ENCODE assay signal across 7 mouse cellular contexts in the genomic region with DNA sequence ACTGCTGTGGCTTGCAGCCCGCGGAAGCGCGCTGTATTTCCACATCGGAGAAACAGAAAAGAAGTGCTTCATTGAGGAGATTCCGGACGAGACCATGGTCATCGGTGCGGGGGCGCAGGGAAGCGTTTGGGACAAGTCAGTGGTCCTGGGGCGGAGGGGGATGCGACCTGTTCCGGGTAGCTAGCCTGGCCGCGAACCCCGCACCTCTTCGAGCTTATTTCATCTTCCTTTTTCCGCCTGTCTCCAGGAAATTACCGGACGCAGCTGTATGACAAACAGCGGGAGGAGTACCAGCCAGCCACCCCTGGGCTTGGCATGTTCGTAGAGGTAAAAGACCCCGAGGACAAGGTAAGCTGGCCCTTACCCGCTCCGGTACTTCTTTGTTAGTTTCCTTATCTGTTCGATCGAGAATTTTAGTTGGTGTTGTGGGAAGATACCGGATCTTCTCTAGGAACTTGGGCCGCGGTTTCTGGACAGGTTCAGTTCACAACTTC. TPM values are rescaled to one million over a fixed set of nuclear protein-coding genes. Genes with fewer than 3 reads are reported as not detected.
DNase-seq lines count a peak whose midpoint lies in the region; ATAC-seq and TF ChIP-seq lines count a peak whose summit lies in the region.

No protein-coding gene starts in this region.

- TF ChIP-seq CTCF in spleen, adult 2 months (IDR thresholded peaks at IDR 0.05; ENCODE audit: extremely low read depth, insufficient read depth, insufficient read length, insufficient replicate concordance): no peak
- no peak for TF ChIP-seq CTCF in stomach, postnatal 0 days (IDR thresholded peaks at IDR 0.05; ENCODE audit: low read depth)

- no peaks in the 10 kb centered on the region for H3K27me3 ChIP-seq in spleen, adult 2 months (ENCODE audit: control insufficient read depth, insufficient read depth, low read length)
- H3K27me3 ChIP-seq in limb, embryonic 15.5 days: no peaks in the 10 kb centered on the region
- no peaks in the 10 kb centered on the region for H3K27me3 ChIP-seq in stomach, postnatal 0 days (ENCODE audit: control insufficient read depth, insufficient read depth, low read length)

- peak overlapping the region; percentile 55 for H3K27ac ChIP-seq in spleen, adult 2 months (ENCODE audit: insufficient read depth, low read length)
- H3K27ac ChIP-seq in limb, embryonic 15.5 days: peak overlapping the region; percentile 74
- H3K27ac ChIP-seq in stomach, postnatal 0 days (replicated peaks): peak overlapping the region; percentile 73

- ATAC-seq in erythroid progenitor cell, adult 5-6 weeks (replicated peaks; ENCODE audit: low FRiP score, poor library complexity, severe bottlenecking): peak; percentile 48
- ATAC-seq in limb, embryonic 15.5 days (ENCODE audit: insufficient number of reproducible peaks, low FRiP score, low TSS enrichment, low read depth): 0 out of 2 replicates have a peak, but pooled peaks have one; percentile 33
- ATAC-seq in stomach, postnatal 0 days (ENCODE audit: low FRiP score, low TSS enrichment): peak; percentile 51

- no peak for TF ChIP-seq EP300 in stomach, postnatal 0 days (optimal IDR thresholded peaks at IDR 0.05)

- H3K9ac ChIP-seq in limb, embryonic 15.5 days: peak overlapping the region; percentile 80
- peak overlapping the region; percentile 83 for H3K9ac ChIP-seq in stomach, postnatal 0 days (ENCODE audit: low read length)

- DNase-seq in spleen, adult 2 months (ENCODE audit: low read depth in 1 of 2, low spot score in 2 of 2): no peak
- no peak for DNase-seq in spleen, postnatal 36 days (ENCODE audit: low spot score in 2 of 2)
- DNase-seq in stomach, postnatal 0 days (ENCODE audit: low spot score): no peak
- no peak for DNase-seq in retina, postnatal 1 day
- no peak for DNase-seq in gastrocnemius, postnatal 14 days

- intact Hi-C loops in gastrocnemius, postnatal 14 days (cut with DNase I; ENCODE audit: low total_unique reads): no loop called here

- peaks cover 24% of the 10 kb centered on the region for H3K36me3 ChIP-seq in spleen, adult 2 months (ENCODE audit: control insufficient read depth, insufficient read depth, low read length)
- peaks cover 39% of the 10 kb centered on the region for H3K36me3 ChIP-seq in limb, embryonic 15.5 days
- peaks cover 17% of the 10 kb centered on the region for H3K36me3 ChIP-seq in stomach, postnatal 0 days (ENCODE audit: control insufficient read depth, insufficient read depth, low read length)

- H3K4me3 ChIP-seq in spleen, adult 2 months (ENCODE audit: extremely low read depth, insufficient read depth, insufficient read length): peak overlapping the region; percentile 86
- peak overlapping the region; percentile 70 for H3K4me3 ChIP-seq in limb, embryonic 15.5 days
- H3K4me3 ChIP-seq in stomach, postnatal 0 days (ENCODE audit: low read depth, low read length): peak overlapping the region; percentile 83

- no peaks in the 10 kb centered on the region for H3K9me3 ChIP-seq in limb, embryonic 15.5 days
- H3K9me3 ChIP-seq in stomach, postnatal 0 days (ENCODE audit: control insufficient read depth, low read length): no peaks in the 10 kb centered on the region

- under 1% methylated on average over 31 of the region's 31 CpGs for WGBS in spleen, adult 2 months
- under 1% methylated on average over 31 of the region's 31 CpGs for WGBS in limb, embryonic 15.5 days
- under 1% methylated on average over 31 of the region's 31 CpGs for WGBS in stomach, postnatal 0 days

- no peaks in the 10 kb centered on the region; the same call in 1 of the 2 replicates for H3K4me1 ChIP-seq in spleen, adult 2 months (ENCODE audit: control insufficient read depth, insufficient read depth, insufficient read length)
- H3K4me1 ChIP-seq in limb, embryonic 15.5 days: peaks cover 11% of the 10 kb centered on the region
- H3K4me1 ChIP-seq in stomach, postnatal 0 days (replicated peaks; ENCODE audit: control insufficient read depth, insufficient read depth): no peaks in the 10 kb centered on the region

- TF ChIP-seq POLR2A in spleen, adult 2 months (IDR thresholded peaks at IDR 0.05; ENCODE audit: low read depth, low read length): no peak

- peak overlapping the region; percentile 56 for H3K4me2 ChIP-seq in limb, embryonic 15.5 days
- peak overlapping the region; percentile 76 for H3K4me2 ChIP-seq in stomach, postnatal 0 days (replicated peaks; ENCODE audit: low read depth)

RNA-seq across cellular contexts. Expression of gene B4galt7, which starts 6.4 kb away (rescaled TPM):
- polyA plus RNA-seq in spleen, adult 2 months (2012; rRNA removed): 22.8 and 25.7 TPM in 2 replicates
- total RNA-seq in erythroid progenitor cell, adult 5-6 weeks (2015; ENCODE audit: low replicate concordance): 2.9 and 3.4 TPM in 2 replicates
- total RNA-seq in erythroid progenitor cell, adult 5-6 weeks (2017; ENCODE audit: low replicate concordance): 0.53 and 4.0 TPM in 2 replicates
- polyA plus RNA-seq in limb, embryonic 15.5 days (2015; fragmentation: Nextera tagmentation; extraction: Ambion mirVana): 34.0 TPM in 2 replicates
- polyA plus RNA-seq in stomach, postnatal 0 days (2015; fragmentation: Nextera tagmentation; extraction: Ambion mirVana): 15.9 and 16.0 TPM in 2 replicates
- 1 to 10 TPM; 6.2 to 7.3 TPM for total RNA-seq in gastrocnemius, postnatal 14 days (2021)

RNA-seq across cellular contexts. Expression of gene Tmed9, which starts 19.8 kb away (rescaled TPM):
- polyA plus RNA-seq in spleen, adult 2 months (2012; rRNA removed): 42.4 and 45.7 TPM in 2 replicates
- total RNA-seq in erythroid progenitor cell, adult 5-6 weeks (2015; ENCODE audit: low replicate concordance): 28.1 and 33.2 TPM in 2 replicates
- total RNA-seq in erythroid progenitor cell, adult 5-6 weeks (2017; ENCODE audit: low replicate concordance): 31.1 and 62.9 TPM in 2 replicates
- polyA plus RNA-seq in limb, embryonic 15.5 days (2015; fragmentation: Nextera tagmentation; extraction: Ambion mirVana): 214 and 263 TPM in 2 replicates
- 123 and 136 TPM in 2 replicates for polyA plus RNA-seq in stomach, postnatal 0 days (2015; fragmentation: Nextera tagmentation; extraction: Ambion mirVana)
- total RNA-seq in gastrocnemius, postnatal 14 days (2021): 100 to 1,000 TPM; 139 to 149 TPM

RNA-seq across cellular contexts. Expression of gene Fam193b, which starts 22.4 kb away (rescaled TPM):
- 119 and 122 TPM in 2 replicates for polyA plus RNA-seq in spleen, adult 2 months (2012; rRNA removed)
- 39.6 and 64.6 TPM in 2 replicates for total RNA-seq in erythroid progenitor cell, adult 5-6 weeks (2015; ENCODE audit: low replicate concordance)
- 39.5 and 47.1 TPM in 2 replicates for total RNA-seq in erythroid progenitor cell, adult 5-6 weeks (2017; ENCODE audit: low replicate concordance)
- 34.8 and 35.4 TPM in 2 replicates for polyA plus RNA-seq in limb, embryonic 15.5 days (2015; fragmentation: Nextera tagmentation; extraction: Ambion mirVana)
- polyA plus RNA-seq in stomach, postnatal 0 days (2015; fragmentation: Nextera tagmentation; extraction: Ambion mirVana): 10.2 and 11.1 TPM in 2 replicates
- total RNA-seq in gastrocnemius, postnatal 14 days (2021): 10 to 100 TPM; 12.8 to 15.4 TPM

RNA-seq across cellular contexts. Expression of gene Caml, which starts 29.5 kb away (rescaled TPM):
- polyA plus RNA-seq in spleen, adult 2 months (2012; rRNA removed): 7.6 and 8.5 TPM in 2 replicates
- 15.5 and 34.6 TPM in 2 replicates for total RNA-seq in erythroid progenitor cell, adult 5-6 weeks (2015; ENCODE audit: low replicate concordance)
- total RNA-seq in erythroid progenitor cell, adult 5-6 weeks (2017; ENCODE audit: low replicate concordance): 34.7 and 35.4 TPM in 2 replicates
- polyA plus RNA-seq in limb, embryonic 15.5 days (2015; fragmentation: Nextera tagmentation; extraction: Ambion mirVana): 56.0 and 57.8 TPM in 2 replicates
- 32.0 and 33.0 TPM in 2 replicates for polyA plus RNA-seq in stomach, postnatal 0 days (2015; fragmentation: Nextera tagmentation; extraction: Ambion mirVana)
- total RNA-seq in gastrocnemius, postnatal 14 days (2021): 10 to 100 TPM; 10.1 to 11.1 TPM

RNA-seq across cellular contexts. Expression of gene Ddx46, which starts 41.5 kb away (rescaled TPM):
- polyA plus RNA-seq in spleen, adult 2 months (2012; rRNA removed): 10.4 and 12.3 TPM in 2 replicates
- 40.7 and 51.2 TPM in 2 replicates for total RNA-seq in erythroid progenitor cell, adult 5-6 weeks (2015; ENCODE audit: low replicate concordance)
- total RNA-seq in erythroid progenitor cell, adult 5-6 weeks (2017; ENCODE audit: low replicate concordance): 65.6 and 83.3 TPM in 2 replicates
- polyA plus RNA-seq in limb, embryonic 15.5 days (2015; fragmentation: Nextera tagmentation; extraction: Ambion mirVana): 30.7 and 33.4 TPM in 2 replicates
- 14.9 and 15.2 TPM in 2 replicates for polyA plus RNA-seq in stomach, postnatal 0 days (2015; fragmentation: Nextera tagmentation; extraction: Ambion mirVana)
- total RNA-seq in gastrocnemius, postnatal 14 days (2021): 10 to 100 TPM; 19.7 to 21.2 TPM
